Mouse (Mus musculus): ENCODE measurements at regions not wholly inside any gene's neighbourhood (a gene's known extent, or its start where the extent isn't known, plus 50 kb on each side); places are given as distances from the start of the nearest gene placed in this dataset.

- TF ChIP-seq CTCF (IDR thresholded peaks at IDR 0.05; ENCODE audit: insufficient read depth, low read depth, low read length) (no peak), POLR2A (IDR thresholded peaks at IDR 0.05; ENCODE audit: insufficient read depth, low read depth, low read length) (no peak)
These were observed 116.5 kb upstream of the Hes1 start for GRCm38 (mm10) chr16:29947670-29948069.
